Mouse (Mus musculus) macrophage (primary cell): ENCODE results near the gene Gdf15. TPM values are rescaled to one million over a fixed set of nuclear protein-coding genes. Genes with fewer than 3 reads are reported as not detected.

ENCODE experiments used
- H3K27ac ChIP-seq: fragments of 350-480 bp; formaldehyde crosslinking; 2 replicates; pipeline ENCODE4 v1.9.0; 2021
- H3K36me3 ChIP-seq: fragments of 350-480 bp; formaldehyde crosslinking; 2 replicates; pipeline ENCODE4 v1.9.0; 2021; ENCODE audit errors: inconsistent target
- H3K4me3 ChIP-seq: fragments of 350-480 bp; formaldehyde crosslinking; 2 replicates; pipeline ENCODE4 v1.9.0; 2021; ENCODE audit errors: inconsistent target
- H3K79me2 ChIP-seq: fragments of 350-480 bp; formaldehyde crosslinking; 2 replicates; pipeline ENCODE4 v1.9.0; 2021; ENCODE audit errors: inconsistent target
- WGBS: methylation state at CpG from one replicate; pipeline ENCODE4 v1.1.7; 2026; ENCODE audit warnings: inconsistent platforms; ENCODE audit not compliant: missing documents; 5-methylcytosine and 5-hydroxymethylcytosine counted together
- polyA plus RNA-seq: library from polyadenylated mRNA; stranded (reverse); fragments of 250-400 nt; gene quantifications from 3 replicates; pipeline ENCODE4 v1.2.4, GENCODE M21; 2018; ENCODE audit warnings: inconsistent platforms

The Gdf15 gene
- polyA plus RNA-seq, 1 experiment from 2014 or later, result 24.3 TPM

DNA sequence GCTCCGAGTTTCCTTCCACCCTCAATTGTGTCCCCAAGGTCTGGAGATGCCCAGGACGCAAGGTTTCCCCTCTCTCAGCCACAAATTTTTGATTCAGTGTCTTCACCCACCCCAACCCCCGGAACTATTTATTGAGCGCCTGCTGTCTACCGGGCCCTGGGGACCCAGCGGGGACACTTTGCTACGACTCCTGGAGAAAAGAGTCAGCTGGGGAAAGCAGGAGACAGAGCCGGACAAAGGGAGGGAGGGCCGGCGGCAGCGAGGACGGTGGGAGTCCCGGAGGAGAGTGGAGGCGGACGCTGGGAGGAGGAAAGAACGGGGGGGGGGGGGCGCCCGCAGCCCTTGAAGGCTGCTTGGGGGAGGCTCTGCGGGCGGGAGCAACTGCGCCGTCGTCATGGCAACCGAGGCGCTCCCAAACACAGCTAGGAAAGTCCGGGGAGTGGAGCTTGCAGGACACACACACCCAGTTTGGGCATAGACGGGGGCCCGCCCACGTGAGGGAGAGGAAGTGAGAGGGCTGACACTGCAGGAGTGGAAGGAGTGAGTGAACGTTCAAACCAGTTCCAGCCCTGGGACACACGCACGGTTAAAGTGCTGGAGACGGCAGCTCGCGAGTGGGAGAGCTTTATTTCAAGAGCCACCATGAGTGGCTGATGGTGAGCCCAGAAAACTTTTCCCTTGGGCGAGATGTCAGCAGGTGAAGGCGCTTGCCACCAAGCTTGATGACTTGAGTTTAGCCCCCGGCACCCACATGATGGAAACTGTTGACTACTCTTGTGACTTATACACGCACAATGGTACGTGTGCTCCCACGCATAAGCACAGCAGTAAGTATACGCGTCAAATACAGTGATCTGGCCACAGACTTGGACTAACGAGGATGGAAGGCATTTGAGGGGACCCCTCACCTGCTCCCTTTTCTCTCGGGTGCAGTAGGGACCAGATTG is 22.1 kb downstream of the Gdf15 start:
- under 1% methylated on average over 39 of the region's 45 CpGs for WGBS
- Histone ChIP-seq H3K27ac (peak overlapping the region; percentile 100), H3K79me2 (peaks cover 44% of the 10 kb centered on the region), H3K36me3 (no peaks in the 10 kb centered on the region), H3K4me3 (peak overlapping the region; percentile 53)

DNA sequence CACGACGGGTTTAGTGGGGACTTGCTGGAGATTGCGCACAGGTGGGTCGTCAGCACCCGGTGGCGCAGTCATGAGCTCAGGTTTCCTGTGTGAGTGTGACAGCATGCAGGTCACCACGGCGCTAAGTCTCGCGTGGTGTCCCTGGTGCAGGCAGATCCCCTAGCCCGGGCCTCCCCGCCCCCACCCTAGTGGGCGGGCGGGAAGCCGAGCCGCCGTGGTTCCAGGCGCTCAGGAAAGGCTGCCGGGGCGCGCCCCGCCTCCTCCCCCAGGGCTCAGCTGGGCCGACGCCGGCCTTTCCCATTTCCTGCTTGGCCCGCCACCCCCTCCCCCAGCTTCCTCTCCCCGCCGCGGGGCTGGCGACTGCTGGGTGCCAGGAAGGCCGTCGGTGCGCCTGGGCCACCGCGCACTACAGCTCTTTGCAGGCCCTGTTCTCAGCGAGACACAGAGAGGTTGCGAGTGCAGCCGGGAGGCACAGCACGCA is 22.8 kb downstream of the Gdf15 start:
- peak overlapping the region; percentile 100 for H3K27ac ChIP-seq
- no peaks in the 10 kb centered on the region for H3K36me3 ChIP-seq
- peak overlapping the region; percentile 46 for H3K4me3 ChIP-seq
- peaks cover 51% of the 10 kb centered on the region for H3K79me2 ChIP-seq
- WGBS, result 0% methylated on average over 17 of the region's 39 CpGs

DNA sequence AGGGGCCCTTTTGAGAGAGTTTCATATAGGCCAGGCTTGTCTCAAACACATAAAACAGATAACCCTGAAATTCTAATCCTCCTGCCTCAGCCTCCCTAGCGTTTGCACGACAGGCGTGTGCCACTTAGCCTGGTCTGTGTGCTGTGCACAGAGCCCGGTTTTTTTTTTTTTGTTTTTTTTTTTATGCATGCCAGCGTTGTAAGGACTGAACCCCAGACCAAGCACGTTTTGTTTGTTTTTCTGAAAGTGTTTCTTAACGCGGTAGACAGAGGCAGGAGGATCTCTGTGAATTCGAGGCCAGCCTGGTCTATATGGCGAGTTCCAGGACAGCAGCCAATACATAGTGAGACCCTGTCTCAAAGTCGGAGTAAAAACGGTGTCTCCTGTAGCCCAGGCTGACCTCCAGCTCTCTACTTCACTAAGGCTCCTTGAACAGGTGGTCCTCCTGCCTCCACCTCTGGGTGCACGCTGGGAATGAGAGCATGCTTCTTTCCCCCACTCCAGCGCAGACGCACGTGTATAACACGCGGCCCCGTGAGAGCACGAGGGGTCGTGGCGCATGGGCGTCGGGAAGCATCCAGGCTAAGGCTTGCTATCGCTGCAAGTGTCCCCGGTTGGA is 23.4 kb downstream of the Gdf15 start, which contains the start of gene Ssbp4:
Gene Ssbp4, minus strand, starts transcription at position 124 of the 619 bp plus-strand sequence.
- Histone ChIP-seq H3K36me3 (no peaks in the 10 kb centered on the region), H3K79me2 (peaks cover 56% of the 10 kb centered on the region), H3K27ac (peak within 1 kb of the TSS; percentile 100), H3K4me3 (peak within 1 kb of the TSS; percentile 83)
- 3% methylated on average over 26 of the region's 26 CpGs for WGBS

DNA sequence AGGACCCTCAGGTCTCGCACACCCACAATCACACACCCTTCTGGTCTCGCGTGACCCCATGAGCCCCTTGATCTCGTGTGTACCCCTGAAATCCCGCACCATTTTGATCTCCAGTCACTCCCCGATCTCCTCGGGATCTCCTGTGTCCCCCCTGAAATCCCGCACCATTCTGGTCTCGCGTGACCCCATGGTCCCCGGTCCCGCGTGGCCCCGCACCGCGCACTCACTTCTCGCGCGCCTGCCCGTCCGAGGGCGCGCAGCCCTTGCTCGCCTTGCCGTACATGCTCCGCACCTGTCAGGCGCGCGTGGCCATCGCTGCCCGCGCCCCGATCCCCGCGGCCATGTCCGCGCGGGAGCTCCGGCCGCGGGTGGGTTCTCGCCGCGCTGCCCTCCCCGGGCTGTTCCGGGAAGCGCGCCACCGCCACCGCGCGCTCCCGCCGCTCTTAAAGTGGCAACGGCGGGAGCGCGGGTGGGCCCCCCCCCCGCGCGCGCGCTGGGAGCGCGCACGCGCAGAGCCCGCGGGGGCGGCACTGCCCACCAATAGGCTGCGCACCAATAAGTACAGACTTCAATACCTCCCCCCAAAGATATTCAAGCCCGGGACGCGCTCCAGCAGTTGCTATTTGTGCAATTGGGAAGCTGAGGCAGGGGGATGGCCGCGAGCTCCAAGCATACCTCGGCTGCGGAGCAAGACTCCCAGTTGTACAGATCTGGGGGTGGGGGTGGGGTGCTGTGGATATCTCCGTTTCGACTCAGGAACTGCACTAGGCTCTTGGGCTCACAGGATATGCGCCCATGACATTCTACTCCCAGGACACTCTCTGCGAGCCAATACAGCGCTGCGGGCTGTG is 24.1 kb downstream of the Gdf15 start:
- no peaks in the 10 kb centered on the region; the same call in 1 of the 2 replicates for H3K36me3 ChIP-seq
- peak overlapping the region; percentile 95 for H3K27ac ChIP-seq
- H3K79me2 ChIP-seq, result peaks cover 56% of the 10 kb centered on the region
- WGBS, result under 1% methylated on average over 81 of the region's 84 CpGs
- peak overlapping the region; percentile 83 for H3K4me3 ChIP-seq

DNA sequence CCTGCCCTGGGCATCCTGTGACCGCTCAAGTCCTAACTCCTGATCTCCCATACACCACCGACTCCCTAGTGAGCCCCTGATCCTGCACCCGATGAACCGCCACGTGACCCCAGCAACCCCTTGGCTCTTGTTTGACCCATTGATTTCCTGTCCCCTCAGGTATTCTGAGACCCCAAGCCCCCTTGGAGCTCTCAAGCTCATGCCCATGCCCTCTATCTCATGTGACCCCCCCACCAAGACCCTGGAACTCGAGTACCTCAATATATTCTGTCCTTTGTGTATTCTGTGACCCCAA is 24.7 kb downstream of the Gdf15 start:
- Histone ChIP-seq H3K27ac (peak overlapping the region; percentile 67), H3K4me3 (peak overlapping the region; percentile 83), H3K79me2 (peaks cover 57% of the 10 kb centered on the region), H3K36me3 (peaks cover 6% of the 10 kb centered on the region; the same call in 1 of the 2 replicates)
- WGBS, result 21% methylated on average over 6 of the region's 6 CpGs

DNA sequence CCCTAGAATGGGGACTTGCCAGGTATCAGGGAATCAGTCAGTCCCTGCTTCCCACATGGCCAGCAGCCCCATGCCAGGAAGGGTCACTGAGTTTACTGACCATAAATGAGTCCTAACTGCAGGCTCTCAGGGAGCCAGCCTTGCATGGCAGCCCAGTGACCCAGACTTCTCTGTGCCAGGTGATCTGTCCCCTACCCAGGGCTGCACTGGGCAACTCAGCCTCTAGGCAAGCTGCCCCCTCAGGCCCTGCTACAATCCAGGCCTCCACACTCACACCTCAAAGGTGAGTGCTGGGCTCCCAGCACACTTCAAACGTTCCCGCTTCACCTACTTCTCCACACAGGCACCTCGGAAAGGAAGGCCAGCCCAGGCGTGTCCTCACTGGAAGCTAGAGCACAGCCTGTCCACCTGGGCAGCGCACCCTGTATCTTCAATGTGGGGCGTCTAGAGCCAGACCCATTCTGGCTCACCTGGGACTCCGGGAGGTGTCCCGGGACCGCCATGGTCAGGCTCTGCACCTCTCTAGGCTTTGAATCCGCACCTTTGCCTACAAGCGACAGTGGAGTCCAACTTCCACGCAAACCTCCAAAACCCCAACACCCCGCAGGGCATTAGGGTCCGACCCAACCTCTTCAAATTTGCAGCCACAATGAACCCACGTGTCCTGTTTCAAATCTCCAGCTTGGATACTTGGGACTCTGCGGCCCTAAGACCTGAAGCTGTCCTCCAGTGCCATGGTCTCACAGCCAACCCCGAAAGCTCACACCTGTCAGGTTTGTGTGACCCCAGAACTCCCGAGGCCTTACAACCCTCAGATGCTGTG is 25.3 kb downstream of the Gdf15 start:
- peak overlapping the region; percentile 83 for H3K4me3 ChIP-seq
- 76% methylated on average over 18 of the region's 18 CpGs for WGBS
- H3K27ac ChIP-seq, result peak overlapping the region; percentile 67
- H3K79me2 ChIP-seq, result peaks cover 63% of the 10 kb centered on the region
- H3K36me3 ChIP-seq, result peaks cover 11% of the 10 kb centered on the region; the same call in 1 of the 2 replicates

DNA sequence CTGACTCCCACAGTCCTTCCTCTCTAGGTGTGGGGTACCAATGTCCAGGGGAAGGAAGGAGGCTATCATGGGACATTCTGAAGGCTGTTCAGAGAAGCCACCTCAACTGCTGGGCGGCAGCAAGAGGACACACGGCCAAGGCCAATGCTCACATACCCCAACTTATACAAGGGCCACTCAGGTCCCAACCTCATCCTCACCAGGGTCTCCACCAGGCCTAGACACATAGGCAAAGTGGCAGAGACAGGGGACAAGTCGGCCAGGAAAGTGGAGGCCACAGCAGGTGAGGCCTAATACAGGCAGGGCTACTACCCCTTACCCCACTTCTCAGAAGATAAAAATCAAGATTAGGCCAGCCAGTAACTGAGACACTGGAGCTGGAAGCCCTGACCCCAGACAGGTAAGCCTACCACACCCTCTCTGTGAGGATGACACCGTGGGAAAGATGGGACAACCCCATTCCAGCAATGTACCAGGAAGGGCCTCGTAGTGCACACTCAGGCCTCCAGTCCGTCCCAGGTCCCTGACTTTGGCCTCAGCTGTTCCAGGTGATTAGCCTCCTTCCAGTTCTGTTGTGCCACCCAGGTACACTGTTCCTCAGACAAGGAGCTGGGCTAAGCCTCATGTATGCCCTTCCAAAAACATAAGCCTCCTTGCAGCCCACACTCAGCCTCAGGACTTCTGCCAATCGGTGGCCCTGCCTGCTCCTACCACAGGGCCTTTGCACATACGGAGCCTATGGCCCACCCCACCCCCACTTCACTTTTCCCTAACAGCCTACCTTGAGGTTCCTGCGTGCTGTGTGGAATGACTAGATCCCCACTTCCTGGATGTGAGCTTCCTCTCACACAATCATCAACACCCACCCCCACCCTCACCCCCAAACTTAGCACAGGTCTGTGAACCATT is 26.1 kb downstream of the Gdf15 start:
- 82% methylated on average over 7 of the region's 9 CpGs for WGBS
- peaks cover 69% of the 10 kb centered on the region for H3K79me2 ChIP-seq
- H3K36me3 ChIP-seq, result peaks cover 12% of the 10 kb centered on the region; the same call in 1 of the 2 replicates
- H3K4me3 ChIP-seq, result no peak overlapping the region
- H3K27ac ChIP-seq, result no peak overlapping the region

DNA sequence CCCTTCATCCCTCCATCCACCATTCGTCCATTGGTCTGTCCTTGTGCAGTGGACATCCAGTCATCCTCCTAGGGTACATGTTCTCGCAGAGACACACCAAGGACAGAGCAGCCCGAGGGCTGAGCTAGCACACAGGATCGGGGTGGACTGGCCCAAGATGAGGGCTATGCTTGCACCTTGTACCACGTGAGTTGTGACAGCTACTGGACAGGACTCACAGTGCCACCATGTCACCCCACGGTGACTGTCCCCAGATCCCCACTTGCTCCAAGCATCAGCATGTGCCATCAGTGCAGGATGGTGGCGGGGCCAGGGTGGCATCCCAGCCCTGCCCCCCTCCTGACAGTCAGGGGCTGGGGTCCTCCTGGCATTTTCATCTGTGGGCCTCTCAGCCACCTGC is 27.7 kb downstream of the Gdf15 start:
- peaks cover 84% of the 10 kb centered on the region for H3K79me2 ChIP-seq
- H3K36me3 ChIP-seq, result peaks cover 14% of the 10 kb centered on the region; the same call in 1 of the 2 replicates
- no peak overlapping the region for H3K4me3 ChIP-seq
- H3K27ac ChIP-seq, result no peak overlapping the region
- WGBS, result 98% methylated on average over 7 of the region's 7 CpGs

DNA sequence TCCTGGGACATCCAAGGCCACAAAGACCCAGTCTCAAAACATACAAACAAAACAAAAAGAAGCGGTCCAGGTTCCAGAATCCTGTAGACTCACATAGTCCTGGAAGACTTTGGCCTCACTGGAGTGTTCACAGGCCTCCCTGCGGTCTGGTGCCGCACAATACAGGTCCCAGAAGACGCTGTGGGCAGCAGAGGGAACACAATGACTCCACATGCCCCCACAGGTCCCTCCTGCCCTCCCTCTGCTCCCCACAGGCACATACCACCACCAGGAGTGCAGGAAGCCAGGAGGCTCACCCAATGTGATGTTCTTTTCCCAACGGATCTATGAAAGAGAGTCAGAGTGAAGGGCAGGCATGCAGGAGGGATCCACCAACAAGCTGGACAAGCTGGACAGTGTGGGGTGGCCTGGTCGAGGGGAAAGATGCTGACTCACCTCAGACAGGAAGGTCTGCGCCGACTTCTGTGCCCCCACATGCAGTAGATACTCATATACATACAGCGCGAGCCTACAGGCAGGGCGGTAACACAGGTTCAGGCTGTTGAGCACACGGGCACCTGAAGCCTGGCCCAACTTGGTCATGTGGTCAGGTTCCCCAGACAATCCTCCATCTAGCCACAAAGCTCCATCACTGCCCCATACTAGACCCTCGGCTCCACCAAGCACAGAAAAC is 30.0 kb downstream of the Gdf15 start:
- peaks cover 24% of the 10 kb centered on the region for H3K36me3 ChIP-seq
- H3K4me3 ChIP-seq, result no peak overlapping the region
- WGBS, result 85% methylated on average over 12 of the region's 13 CpGs
- H3K27ac ChIP-seq, result no peak overlapping the region
- peaks cover 75% of the 10 kb centered on the region for H3K79me2 ChIP-seq

DNA sequence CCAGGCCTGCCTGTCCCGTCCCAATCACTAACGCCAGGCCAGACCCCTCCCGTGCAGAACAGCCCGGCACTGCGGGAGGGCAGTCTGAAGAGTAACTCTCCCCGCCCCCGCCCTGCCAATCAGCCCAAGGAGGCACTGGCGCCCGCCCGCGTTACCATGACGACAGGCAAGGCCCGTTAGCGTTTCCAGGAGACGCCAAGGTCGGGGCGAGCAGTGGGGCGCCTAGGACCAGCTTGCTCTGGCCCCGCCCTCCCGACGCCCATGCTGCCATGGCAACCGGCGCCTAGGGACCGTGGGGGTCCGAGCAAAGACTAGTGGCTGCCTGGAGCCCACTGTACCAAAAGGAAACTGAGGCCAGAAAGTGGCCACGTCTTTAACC is 31.0 kb downstream of the Gdf15 start:
- H3K4me3 ChIP-seq, result no peak overlapping the region
- H3K79me2 ChIP-seq, result peaks cover 65% of the 10 kb centered on the region
- peak overlapping the region; percentile 37; the same call in 1 of the 2 replicates for H3K27ac ChIP-seq
- H3K36me3 ChIP-seq, result peaks cover 24% of the 10 kb centered on the region
- WGBS, result 16% methylated on average over 20 of the region's 26 CpGs

DNA sequence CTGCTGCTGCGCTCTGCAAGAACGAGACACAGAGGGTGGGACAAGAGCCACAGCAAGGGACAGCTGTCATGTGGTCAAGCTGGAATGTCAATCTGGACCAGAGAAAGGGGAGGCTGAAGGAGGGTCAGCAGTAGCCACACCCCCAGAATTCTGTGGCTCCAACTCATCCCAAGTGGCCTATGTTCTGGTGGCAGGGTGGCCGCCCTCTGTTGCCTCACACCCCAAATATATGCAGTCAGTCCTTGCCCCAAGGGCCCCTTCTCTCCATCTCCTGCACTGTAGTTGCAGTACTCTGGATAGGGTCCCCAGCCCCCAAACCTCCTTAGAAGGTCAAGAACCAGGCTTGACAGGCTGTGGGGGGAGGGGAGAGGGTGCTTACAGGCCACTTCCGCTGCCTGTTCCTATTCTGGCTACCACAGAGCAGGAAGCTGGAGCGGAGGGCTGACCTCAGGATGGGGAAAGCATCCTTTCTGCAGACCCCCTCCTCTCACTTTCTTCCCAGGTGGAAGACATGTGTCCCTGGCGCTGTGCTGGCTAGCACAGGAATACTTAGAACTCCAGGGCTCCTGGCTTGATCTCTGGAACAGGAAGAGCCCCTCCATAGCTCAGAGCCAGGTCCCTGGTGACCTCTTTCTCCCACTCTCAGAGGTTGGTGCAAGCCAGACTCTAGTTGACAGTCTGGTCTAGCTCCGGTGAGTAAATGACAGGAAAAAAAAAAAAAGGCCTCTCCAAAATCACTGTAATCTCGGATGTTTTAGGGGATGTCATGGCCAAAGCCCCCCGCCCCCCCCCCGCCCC is 31.6 kb downstream of the Gdf15 start:
- WGBS, result 37% methylated on average over 9 of the region's 10 CpGs
- Histone ChIP-seq H3K36me3 (peaks cover 24% of the 10 kb centered on the region), H3K27ac (peak overlapping the region; percentile 37), H3K79me2 (peaks cover 61% of the 10 kb centered on the region), H3K4me3 (no peak overlapping the region)
